Mouse (Mus musculus) thymus, postnatal 4 days (tissue): ENCODE measurements at regions not wholly inside any gene's neighbourhood (a gene's known extent, or its start where the extent isn't known, plus 50 kb on each side); places are given as distances from the start of the nearest gene placed in this dataset.
"Not testable (repeated sequence)": the region's sequence is repeated elsewhere in the genome, so short reads cannot be mapped to it uniquely, and the experiment has no call there.

Source experiments
- DNase-seq: peaks from one replicate; pipeline ENCODE4 v3.0.0; 2021

DNA sequence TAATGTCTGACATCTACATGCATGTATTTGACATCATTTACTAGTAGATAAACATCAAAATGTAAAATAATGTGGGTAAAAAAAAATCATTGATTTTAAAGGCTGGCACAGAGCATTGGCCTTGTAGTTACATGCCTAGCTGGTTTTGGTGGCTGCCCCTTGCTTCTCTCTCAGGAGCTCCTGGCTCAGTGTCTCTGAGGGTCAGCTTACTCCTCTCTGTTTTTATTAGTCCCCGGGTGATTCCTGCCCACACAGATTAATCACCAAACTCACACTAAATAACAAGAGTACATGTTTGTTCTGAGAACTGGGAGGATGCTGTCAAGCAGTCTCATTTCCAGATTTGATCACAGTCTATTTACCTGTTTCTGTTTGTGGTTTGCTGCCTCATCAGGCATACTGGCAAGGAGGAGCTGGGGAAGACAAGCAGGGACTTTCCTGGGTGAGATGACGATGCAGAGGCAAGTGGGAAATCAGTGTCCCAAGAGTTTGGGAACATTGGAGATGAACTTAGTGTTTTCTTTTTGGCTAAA is 422.7 kb upstream of the Htr2a start:
- no peak for DNase-seq

DNA sequence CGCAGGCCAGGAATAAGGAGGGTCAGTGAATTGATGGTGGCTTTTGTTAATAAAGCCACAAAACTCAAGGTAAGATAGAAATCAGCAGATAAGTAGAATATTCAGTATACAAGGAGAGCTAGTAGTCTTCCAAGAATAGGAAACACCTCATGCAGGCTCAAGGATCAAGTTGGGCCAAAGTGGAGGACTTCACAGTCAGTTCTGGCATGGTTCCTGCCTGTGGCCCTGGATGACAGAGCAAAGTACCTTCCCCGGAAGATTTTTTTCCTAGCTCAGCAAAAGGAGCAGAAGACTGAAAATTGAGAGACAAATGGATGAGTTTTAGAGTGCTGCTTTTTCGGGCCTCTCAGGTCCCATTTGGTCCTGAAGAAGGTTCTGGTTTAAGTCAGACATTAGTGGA is 420.9 kb upstream of the Htr2a start:
- DNase-seq = no peak

- no peak for DNase-seq
Measured at GRCm38 (mm10) chr14:74222093-74222492, 418.5 kb upstream of the Htr2a start.

- DNase-seq = no peak
Measured at GRCm38 (mm10) chr14:74229560-74230187, 411.0 kb upstream of the Htr2a start.

DNA sequence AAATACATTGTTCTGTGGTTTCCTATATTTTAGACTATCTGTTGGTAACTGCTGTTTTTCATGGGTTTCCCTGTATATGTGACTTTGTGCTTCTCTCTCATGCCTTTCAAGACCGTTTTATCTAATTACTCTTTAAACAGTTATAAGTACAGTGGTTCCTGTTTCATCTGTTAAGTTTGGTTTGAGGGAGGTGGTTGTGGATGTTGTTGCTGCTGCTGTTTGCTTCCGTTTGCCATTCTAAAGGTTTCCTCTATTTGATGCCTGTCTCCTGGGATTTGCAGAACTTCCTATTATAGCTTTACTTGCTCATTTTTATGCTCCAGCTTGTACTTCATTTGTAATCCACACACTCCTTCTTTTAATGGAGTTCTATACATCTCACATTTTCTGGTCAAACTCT is 400.4 kb upstream of the Htr2a start:
- DNase-seq = no peak

GRCm38 (mm10) chr14:74249263-74249878 is 391.3 kb upstream of the Htr2a start:
- DNase-seq = no peak

DNA sequence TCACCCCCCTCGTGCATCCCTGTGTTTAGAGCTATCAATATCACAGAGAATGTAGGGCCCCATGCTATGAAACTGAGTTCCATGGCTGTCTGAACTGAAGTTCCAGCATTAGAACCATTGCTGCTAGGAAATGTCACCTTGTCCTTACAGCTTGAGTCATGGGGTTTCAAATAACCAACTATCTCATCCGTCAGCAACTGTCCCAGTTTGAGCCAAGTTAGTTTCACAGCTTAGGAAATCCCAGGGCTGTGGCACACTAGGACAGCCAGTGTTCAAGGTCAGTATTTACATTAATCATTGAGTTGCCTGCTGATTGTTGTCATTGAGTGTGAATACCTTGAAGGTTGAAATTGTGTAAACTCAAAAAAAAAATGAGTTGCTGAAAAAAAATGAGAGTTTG is 390.6 kb upstream of the Htr2a start:
- no peak for DNase-seq

DNA sequence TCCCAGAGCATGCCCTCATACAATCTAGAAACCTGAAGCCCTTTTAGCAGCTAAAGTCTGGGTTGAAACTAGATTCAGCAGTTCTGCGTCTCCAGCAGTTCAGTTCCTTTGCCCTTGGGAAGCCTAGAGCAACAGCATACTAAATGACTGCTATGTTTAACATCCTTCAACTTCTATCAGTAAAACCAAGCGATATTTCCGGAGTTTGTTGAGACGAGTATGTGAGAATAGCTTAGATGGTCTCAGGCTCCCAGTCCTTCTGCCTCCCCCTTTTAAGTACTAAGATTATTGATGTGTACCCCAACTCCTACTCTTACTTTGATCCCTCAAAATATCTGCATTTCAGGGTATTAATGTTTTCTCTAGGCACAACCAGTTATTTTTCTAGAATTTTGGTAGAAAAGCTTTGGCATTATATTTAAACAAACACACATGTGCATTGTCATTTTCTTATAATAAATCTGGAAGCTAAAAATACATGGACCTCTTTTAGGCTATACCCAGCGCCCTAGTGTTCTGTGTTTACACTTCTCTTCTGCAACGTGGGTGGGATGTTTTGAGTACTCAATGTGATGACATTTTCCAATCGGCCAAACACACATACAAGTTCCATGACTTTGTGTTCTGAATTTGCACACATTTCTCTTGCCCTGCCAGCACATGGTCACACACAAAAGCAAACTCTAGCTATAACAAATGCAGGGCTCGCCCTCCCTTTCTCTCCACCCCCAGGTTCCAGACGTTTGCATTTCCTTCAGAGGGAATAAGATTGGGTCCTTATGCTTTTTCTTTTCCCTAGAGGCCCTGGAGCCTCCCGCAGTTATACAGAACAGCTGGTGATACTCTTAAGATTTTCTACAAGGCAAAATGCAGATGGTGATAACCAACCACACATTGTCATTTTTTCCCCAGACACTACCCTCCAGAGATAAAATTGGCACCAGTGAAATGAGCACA is 388.2 kb upstream of the Htr2a start:
- no peak for DNase-seq

GRCm38 (mm10) chr14:74255000-74255399 is 385.6 kb upstream of the Htr2a start:
- no peak for DNase-seq

DNA sequence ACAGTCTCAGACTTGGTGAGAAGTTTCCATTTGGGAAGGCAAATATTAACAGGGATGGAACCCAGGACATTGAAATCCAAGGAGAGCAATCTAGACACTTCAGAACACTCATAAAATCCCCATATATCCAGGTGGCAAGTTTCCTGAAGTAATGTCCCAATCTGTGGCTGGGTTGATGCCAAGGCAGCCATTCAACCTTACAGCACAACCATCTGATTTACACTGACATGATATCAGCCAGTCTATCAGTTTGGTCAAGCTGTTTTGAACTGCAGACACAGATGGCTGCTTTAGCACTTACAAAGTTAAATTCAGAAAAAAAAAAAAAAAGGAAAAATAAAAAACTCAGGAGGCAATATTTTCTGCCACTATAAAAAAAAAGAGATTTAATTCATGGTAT is 381.2 kb upstream of the Htr2a start:
- no peak for DNase-seq

- no peak for DNase-seq
Measured at GRCm38 (mm10) chr14:74267086-74267485, 373.6 kb upstream of the Htr2a start.

DNA sequence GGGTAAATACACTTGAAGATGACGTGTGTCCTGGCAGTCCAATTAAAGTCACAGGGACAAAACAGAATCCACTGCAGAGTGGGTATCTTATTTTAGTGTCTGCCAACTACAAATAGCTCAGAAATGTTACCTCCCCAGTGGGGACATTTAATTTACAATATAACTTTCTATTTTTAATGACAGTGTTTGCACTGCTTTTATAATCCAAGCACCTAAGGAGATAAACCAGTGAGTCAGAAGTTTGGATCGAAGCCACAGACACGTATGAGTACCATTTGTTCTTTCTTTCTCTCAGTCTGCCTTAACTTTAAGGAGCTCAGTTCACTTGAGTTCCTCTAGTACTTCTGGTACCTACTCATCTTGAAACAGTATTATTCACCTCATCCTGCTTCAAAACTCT is 346.1 kb upstream of the Htr2a start:
- no peak for DNase-seq

- DNase-seq = no peak
Measured at GRCm38 (mm10) chr14:74304483-74304882, 336.2 kb upstream of the Htr2a start.

DNA sequence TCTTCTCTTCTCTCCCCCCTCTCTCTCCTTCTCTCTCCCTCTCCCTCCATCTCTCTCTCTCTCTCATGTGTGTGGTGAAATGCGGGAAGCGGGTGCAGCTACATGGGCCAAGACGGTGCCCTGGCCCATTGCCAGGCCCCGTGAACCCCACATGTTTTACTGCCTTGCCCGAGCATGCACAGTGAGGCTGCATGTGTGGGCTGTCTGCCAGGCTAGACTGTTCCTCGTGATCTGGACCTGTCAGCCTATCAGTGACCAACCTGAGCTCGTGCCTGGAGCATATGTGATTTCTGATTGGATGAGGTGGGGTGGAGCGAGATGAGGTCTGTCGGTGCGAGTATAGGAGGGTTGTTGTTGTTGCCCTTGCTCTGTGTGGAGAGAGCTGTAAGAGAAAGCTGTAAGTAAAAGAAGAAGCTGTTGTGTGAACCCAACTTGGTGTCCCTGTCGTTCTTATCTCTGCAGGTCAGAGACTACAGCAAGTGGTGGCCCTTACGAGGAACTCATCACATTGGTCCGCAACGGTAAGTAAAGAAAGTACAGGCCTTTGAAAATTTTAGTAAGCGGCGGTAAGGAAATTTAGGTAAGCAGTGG is 333.8 kb upstream of the Htr2a start:
- DNase-seq = no peak

DNA sequence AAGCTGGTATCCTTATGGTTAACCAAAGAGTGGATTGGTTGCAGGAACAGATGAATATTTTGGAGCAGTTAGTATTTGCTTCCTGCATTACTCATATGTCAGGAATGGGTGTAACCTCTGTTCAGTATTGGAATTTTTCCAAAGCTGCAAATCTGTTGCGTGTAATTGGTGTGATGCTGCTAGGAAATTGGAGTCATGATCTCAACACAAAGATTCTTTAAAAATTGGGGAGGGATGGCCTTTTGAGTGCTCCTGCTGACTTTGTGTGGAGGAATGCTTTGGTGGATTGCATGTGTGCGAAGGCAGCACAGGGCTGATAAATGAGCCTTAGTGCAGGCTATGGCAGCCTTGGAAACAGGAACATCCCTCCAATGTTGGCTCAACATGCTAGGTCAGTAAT is 331.2 kb upstream of the Htr2a start:
- not testable (repeated sequence) for DNase-seq

DNA sequence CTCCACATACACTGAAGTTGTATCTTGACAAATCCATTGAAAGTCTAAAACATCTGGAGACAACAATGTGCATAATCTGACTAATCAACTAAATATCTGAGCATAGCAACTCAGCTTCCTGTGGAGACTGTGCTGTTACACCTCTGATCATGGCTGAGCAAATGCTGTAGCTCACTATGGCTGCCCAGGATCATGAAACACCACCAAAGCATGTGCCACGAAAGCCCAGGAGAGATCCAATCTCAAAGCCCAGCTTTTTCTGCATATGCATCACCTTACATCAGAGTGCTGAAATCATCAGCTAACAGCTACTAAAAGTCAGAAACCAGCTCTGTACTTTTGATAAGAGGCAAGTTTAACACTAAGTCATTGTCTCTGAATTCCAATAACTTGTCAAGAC is 313.3 kb upstream of the Htr2a start:
- no peak for DNase-seq

DNA sequence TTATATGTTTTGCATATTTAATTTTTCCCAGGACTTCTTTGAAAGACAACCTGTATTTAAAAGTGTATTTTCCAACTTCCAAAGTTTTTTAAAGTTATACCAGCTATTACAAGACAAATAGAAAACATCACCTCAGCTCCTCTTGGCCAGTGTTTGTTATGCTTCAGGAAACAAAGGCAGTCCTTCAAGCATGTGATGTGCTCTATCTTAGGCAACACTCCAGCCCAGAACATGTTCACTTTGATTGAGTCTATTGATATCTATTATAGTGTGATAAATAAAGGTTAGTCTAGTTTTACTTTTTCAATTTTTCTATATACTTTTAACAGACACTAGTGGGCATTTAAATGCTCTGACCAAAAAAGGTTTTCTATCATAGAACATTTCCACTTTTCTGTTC is 289.9 kb upstream of the Htr2a start:
- no peak for DNase-seq

- DNase-seq = peak; percentile 16
Measured at GRCm38 (mm10) chr14:74352286-74352685, 288.4 kb upstream of the Htr2a start.

GRCm38 (mm10) chr14:74358730-74359444 is 281.8 kb upstream of the Htr2a start:
- no peak for DNase-seq

DNA sequence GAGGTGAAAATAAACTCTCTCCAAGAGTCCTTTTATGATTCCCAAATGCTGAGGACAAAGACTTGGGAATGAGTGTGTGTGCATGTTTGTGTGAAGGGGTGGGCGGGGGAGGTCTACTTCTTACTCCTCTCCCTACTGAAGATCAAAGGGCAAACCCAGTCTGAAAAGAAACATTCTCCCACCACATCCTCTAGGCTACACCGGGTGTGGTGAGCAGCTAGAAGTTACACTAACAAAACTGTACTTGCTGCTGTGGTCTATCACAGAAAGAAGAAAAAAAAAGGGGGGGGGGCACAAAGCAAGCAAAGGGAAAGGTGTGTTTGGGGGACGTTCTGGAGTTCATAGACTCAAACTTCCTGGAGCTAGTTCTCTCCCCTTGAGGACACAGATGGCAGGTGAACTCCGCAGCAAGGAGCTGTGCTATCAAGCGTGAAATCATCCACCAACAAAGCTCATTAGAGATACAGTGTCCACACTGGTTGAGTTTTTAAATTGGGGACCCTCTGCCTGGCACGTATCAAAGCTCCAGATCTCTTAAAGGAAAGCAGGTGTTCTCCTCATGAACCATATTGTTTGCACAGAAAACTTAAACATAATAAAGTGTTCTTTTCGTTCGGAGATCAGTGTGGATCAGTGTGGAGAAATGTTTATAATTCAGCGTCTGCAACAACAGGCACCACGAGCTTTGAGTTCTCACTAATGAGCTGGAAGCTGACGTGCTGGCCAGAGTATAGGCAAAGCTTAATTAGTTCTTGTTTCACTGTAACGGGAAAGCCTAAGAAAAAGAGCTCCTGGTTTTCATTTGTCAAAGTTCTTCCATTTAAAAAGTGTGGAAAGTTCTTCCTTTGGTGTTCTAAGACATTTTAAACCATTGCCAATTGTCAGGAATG is 280.7 kb upstream of the Htr2a start:
- no peak for DNase-seq

DNA sequence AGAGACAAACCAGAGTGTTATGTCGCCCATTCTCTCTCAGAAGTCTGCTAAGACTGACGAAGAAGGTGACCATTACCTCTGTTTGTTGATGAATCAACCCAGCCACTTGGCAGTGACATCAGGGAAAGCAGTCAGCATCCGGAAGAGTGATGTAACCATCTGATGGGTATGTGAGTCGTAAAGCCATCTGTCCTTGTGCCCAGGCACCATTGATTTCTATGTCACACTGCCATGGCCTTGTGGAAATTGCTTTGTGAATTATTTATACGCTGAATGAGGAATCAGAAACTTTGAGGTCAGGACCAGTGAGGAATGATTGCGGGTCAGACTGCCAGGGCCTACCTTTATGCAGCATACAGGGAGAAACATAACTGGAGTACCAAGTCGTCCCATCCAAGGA is 256.2 kb upstream of the Htr2a start:
- DNase-seq = no peak

- no peak for DNase-seq
Measured at GRCm38 (mm10) chr14:74392419-74392818, 248.2 kb upstream of the Htr2a start.
